Mouse (Mus musculus) adrenal gland, postnatal 14 days (tissue): ENCODE measurements around the gene Ccdc172. TPM values are rescaled to one million over a fixed set of nuclear protein-coding genes. Genes with fewer than 3 reads are reported as not detected.
A peak's percentile ranks its signal among the peaks of the same experiment; 100 is the strongest.

Experiments used
- DNase-seq: peaks from one replicate; pipeline ENCODE4 v3.0.0; 2021; ENCODE audit warnings: mixed read lengths
- long read RNA-seq, 2 experiments: library from polyadenylated mRNA; stranded (forward); transcript quantifications; one replicate each; pipeline ENCODE4 v2.0.0; 2021
- total RNA-seq: library from RNA; stranded (reverse); gene quantifications from 2 replicates; pipeline ENCODE4 v1.2.3, GENCODE M21; 2021

Gene Ccdc172
- not detected in 2 replicates for total RNA-seq
- long read RNA-seq, experiment 1, result 0 reads
- long read RNA-seq, experiment 2, result 0 reads

- no peak for DNase-seq
These were observed at the start of gene Ccdc172 for GRCm38 (mm10) chr19:58511818-58512217. Gene Ccdc172, plus strand, starts transcription at chr19:58511993.

GRCm38 (mm10) chr19:58463755-58464154 lies 48.0 kb upstream of the Ccdc172 start:
- DNase-seq, result no peak

GRCm38 (mm10) chr19:58468331-58468730 lies 43.5 kb upstream of the Ccdc172 start:
- no peak for DNase-seq

GRCm38 (mm10) chr19:58469421-58469820 lies 42.4 kb upstream of the Ccdc172 start:
- DNase-seq, result peak; percentile 88

- no peak for DNase-seq
These were observed 37.5 kb upstream of the Ccdc172 start for GRCm38 (mm10) chr19:58474251-58474650.

GRCm38 (mm10) chr19:58482373-58482977 lies 29.3 kb upstream of the Ccdc172 start:
- no peak for DNase-seq

- no peak for DNase-seq
These were observed 25.1 kb upstream of the Ccdc172 start for GRCm38 (mm10) chr19:58486686-58487085.

- peak; percentile 27 for DNase-seq
These were observed 14.7 kb upstream of the Ccdc172 start for GRCm38 (mm10) chr19:58497106-58497505.

GRCm38 (mm10) chr19:58499420-58499966 lies 12.3 kb upstream of the Ccdc172 start:
- DNase-seq, result no peak

GRCm38 (mm10) chr19:58500049-58500448 lies 11.7 kb upstream of the Ccdc172 start:
- DNase-seq, result no peak

GRCm38 (mm10) chr19:58521696-58522095 lies 9.9 kb downstream of the Ccdc172 start:
- no peak for DNase-seq

GRCm38 (mm10) chr19:58523736-58524394 lies 12.1 kb downstream of the Ccdc172 start:
- peak; percentile 48 for DNase-seq

GRCm38 (mm10) chr19:58525457-58526239 lies 13.9 kb downstream of the Ccdc172 start:
- DNase-seq, result no peak

GRCm38 (mm10) chr19:58533077-58533476 lies 21.3 kb downstream of the Ccdc172 start:
- DNase-seq, result no peak

GRCm38 (mm10) chr19:58536691-58537090 lies 24.9 kb downstream of the Ccdc172 start:
- DNase-seq, result no peak

- no peak for DNase-seq
These were observed 28.6 kb downstream of the Ccdc172 start for GRCm38 (mm10) chr19:58540396-58540795.

GRCm38 (mm10) chr19:58548367-58548766 lies 36.6 kb downstream of the Ccdc172 start:
- DNase-seq, result no peak

GRCm38 (mm10) chr19:58550489-58550888 lies 38.7 kb downstream of the Ccdc172 start:
- no peak for DNase-seq

GRCm38 (mm10) chr19:58550916-58551315 lies 39.1 kb downstream of the Ccdc172 start:
- no peak for DNase-seq

- no peak for DNase-seq
These were observed 43.2 kb downstream of the Ccdc172 start for GRCm38 (mm10) chr19:58554974-58555373.

- peak; percentile 19 for DNase-seq
These were observed 46.6 kb downstream of the Ccdc172 start for GRCm38 (mm10) chr19:58558352-58558751.

GRCm38 (mm10) chr19:58562301-58562815 lies 50.6 kb downstream of the Ccdc172 start:
- no peak for DNase-seq

- DNase-seq, result no peak
These were observed 59.8 kb downstream of the Ccdc172 start for GRCm38 (mm10) chr19:58571566-58571965.
